Mouse (Mus musculus) intestine, embryonic 14.5 days (tissue): ENCODE measurements around the gene Plscr2. TPM values are rescaled to one million over a fixed set of nuclear protein-coding genes. Genes with fewer than 3 reads are reported as not detected.

Experiments used
- ATAC-seq: fragments of 200-750 bp; cut with Nextera tagmentation; replicated peaks from 2 replicates; pipeline ENCODE4 v1.8.0; 2017; ENCODE audit warnings: low read depth, moderate number of reproducible peaks, moderate TSS enrichment, moderate library complexity; ENCODE audit not compliant: low FRiP score, low TSS enrichment
- DNase-seq: peaks from one replicate; pipeline ENCODE4 v3.0.0-alpha.2; 2018; ENCODE audit warnings: low spot score
- H3K27ac ChIP-seq: fragments of 300-500 bp; sonication (generic); 2 replicates; pipeline ENCODE4 v1.5.1; 2014; ENCODE audit warnings: low read depth, mild to moderate bottlenecking, control low read depth
- H3K27me3 ChIP-seq: fragments of 300-500 bp; sonication (generic); replicated peaks from 2 replicates; pipeline ENCODE4 v1.6.1; 2014; ENCODE audit warnings: low read length, control low read depth; ENCODE audit not compliant: control insufficient read depth, insufficient read depth
- H3K36me3 ChIP-seq: fragments of 300-500 bp; sonication (generic); 2 replicates; pipeline ENCODE4 v1.6.1; 2014; ENCODE audit warnings: low read length, control low read depth; ENCODE audit not compliant: control insufficient read depth, insufficient read depth
- H3K4me1 ChIP-seq: fragments of 300-500 bp; sonication (generic); replicated peaks from 2 replicates; pipeline ENCODE4 v1.6.1; 2014; ENCODE audit warnings: low read length, control low read depth, mixed read lengths; ENCODE audit not compliant: control insufficient read depth, insufficient read depth
- H3K4me2 ChIP-seq: fragments of 300-500 bp; sonication (generic); 2 replicates; pipeline ENCODE4 v1.6.1; 2014; ENCODE audit warnings: low read length
- H3K4me3 ChIP-seq: fragments of 300-500 bp; sonication (generic); 2 replicates; pipeline ENCODE4 v1.5.1; 2014; ENCODE audit warnings: low read depth, low read length, control low read depth, mixed read lengths
- H3K9ac ChIP-seq: fragments of 300-500 bp; sonication (generic); 2 replicates; pipeline ENCODE4 v1.6.1; 2014; ENCODE audit warnings: mild to moderate bottlenecking, low read length
- H3K9me3 ChIP-seq: fragments of 300-500 bp; sonication (generic); 2 replicates; pipeline ENCODE4 v1.6.1; 2016; ENCODE audit warnings: low read length, control low read depth; ENCODE audit not compliant: control insufficient read depth
- WGBS: fragments of 180-500 bp; shearing (Covaris S2); extraction: QIAGEN DNeasy Blood & Tissue Kit; methylation state at CpG from one replicate; pipeline ENCODE4 v1.1.7; 2014; 5-methylcytosine and 5-hydroxymethylcytosine counted together
- polyA plus RNA-seq: library from polyadenylated mRNA; unstranded; fragments of >200 nt; fragmentation: Nextera tagmentation; extraction: Ambion mirVana; gene quantifications from 2 replicates; pipeline ENCODE4 v1.2.1, GENCODE M21; 2014

Gene Plscr2
- polyA plus RNA-seq, 1 experiment from 2014 or later: 0.87 TPM

DNA sequence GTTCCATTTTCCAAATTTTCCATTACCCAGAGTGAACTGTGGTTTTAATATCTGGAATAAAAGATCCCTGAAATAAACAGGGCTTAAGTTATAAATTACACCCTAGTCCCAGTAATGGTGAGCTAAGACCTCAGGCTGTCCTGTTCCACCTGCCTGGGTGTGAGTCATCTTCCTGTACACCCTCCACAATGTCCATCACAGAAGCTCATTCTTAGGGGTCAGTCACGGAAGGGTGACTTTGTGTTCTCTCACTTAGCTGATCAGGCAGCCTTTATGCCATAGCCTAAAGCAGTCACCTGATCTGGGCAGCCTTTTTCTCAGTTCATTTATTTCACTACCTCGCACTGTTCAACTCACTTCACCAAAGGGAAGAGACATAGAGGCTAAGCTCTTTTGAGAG lies 16.8 kb downstream of the Plscr2 start:
- H3K9me3 ChIP-seq: no peaks in the 10 kb centered on the region
- H3K4me3 ChIP-seq: no peak overlapping the region
- ATAC-seq (no peak), DNase-seq (no peak)
- no peaks in the 10 kb centered on the region for H3K27me3 ChIP-seq
- no peak overlapping the region for H3K4me2 ChIP-seq
- WGBS: 77% methylated on average over 2 of the region's 2 CpGs
- H3K36me3 ChIP-seq: no peaks in the 10 kb centered on the region
- H3K9ac ChIP-seq: no peak overlapping the region
- H3K27ac ChIP-seq: no peak overlapping the region
- no peaks in the 10 kb centered on the region for H3K4me1 ChIP-seq

- DNase-seq (no peak), ATAC-seq (no peak)
- Histone ChIP-seq H3K36me3 (no peaks in the 10 kb centered on the region), H3K4me3 (no peak overlapping the region), H3K4me2 (no peak overlapping the region), H3K9me3 (no peaks in the 10 kb centered on the region), H3K4me1 (no peaks in the 10 kb centered on the region), H3K27ac (no peak overlapping the region), H3K9ac (no peak overlapping the region), H3K27me3 (no peaks in the 10 kb centered on the region)
- WGBS: 62% methylated on average over 3 of the region's 3 CpGs
Measured at GRCm38 (mm10) chr9:92292922-92293321, 17.5 kb downstream of the Plscr2 start.

DNA sequence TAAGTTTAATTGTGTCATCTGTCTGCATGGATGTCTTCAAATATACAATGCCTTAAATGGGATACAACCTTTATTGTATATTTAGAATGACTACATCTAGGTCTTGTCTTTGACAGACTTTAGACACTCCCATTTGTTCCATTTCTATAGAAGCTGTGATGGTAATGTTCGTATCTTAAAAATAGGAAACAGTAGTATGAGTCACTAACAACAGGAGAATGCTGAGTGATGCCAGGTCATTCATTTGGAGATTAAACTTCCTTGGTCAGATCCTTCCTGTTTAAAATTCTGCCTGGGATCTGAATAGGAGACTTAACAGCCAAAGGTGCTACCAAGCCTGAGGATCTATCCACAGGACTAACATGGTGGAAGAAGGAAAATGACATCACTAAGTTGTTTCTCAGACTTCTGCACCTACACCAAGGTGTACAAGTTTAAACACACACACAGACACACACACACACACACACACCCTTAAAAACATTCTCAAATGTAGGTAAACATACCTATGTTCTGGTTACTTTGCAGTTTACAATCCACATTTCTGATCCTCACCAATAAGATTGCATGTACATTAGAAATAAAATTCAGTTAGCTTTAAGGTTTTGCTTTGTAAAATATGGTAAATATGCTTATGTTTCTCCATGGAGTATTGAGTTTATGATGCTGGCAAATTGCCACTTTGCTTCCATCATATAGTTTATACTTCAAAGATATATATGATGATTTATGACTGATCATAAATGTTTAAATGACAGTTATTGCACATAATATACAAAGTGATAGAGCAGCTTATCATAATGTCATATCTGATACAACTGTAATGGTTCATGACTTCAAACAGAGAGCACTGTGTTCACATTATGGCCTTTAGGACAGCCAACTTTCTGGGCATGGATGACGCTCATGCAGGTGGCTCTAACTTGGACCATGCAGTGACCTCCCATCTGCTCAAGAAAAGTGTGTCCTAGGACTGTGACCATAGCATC lies 18.5 kb downstream of the Plscr2 start:
- Histone ChIP-seq H3K36me3 (no peaks in the 10 kb centered on the region), H3K27ac (no peak overlapping the region), H3K27me3 (no peaks in the 10 kb centered on the region), H3K4me1 (no peaks in the 10 kb centered on the region), H3K9me3 (no peaks in the 10 kb centered on the region), H3K9ac (no peak overlapping the region), H3K4me3 (no peak overlapping the region), H3K4me2 (no peak overlapping the region)
- DNase-seq (no peak), ATAC-seq (peak; percentile 89)
- WGBS: 67% methylated on average over 2 of the region's 2 CpGs

DNA sequence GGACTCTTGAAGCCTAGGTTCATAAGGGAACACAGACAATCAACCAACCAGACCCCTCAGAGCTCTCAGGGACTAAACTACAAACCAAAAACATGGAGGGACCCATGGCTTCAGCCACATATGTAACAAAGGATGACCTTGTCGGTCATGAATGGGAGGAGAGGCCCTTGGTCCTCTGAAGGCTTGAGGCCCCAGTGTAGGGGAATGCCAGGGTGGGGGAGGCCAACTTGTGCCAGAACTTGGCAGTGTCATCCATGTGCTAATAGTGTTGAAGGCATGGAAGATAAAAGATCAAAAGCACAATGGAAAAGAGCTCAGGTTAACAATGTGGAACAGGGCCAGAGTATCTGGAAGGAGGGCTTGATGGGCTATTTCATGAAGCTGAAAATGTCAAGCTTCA lies 22.9 kb downstream of the Plscr2 start:
- Histone ChIP-seq H3K27me3 (no peaks in the 10 kb centered on the region), H3K36me3 (no peaks in the 10 kb centered on the region), H3K4me3 (no peak overlapping the region), H3K9me3 (no peaks in the 10 kb centered on the region), H3K4me1 (no peaks in the 10 kb centered on the region), H3K27ac (no peak overlapping the region), H3K9ac (no peak overlapping the region), H3K4me2 (no peak overlapping the region)
- DNase-seq: no peak
- ATAC-seq: no peak
- 78% methylated on average over 1 of the region's 1 CpGs for WGBS

DNA sequence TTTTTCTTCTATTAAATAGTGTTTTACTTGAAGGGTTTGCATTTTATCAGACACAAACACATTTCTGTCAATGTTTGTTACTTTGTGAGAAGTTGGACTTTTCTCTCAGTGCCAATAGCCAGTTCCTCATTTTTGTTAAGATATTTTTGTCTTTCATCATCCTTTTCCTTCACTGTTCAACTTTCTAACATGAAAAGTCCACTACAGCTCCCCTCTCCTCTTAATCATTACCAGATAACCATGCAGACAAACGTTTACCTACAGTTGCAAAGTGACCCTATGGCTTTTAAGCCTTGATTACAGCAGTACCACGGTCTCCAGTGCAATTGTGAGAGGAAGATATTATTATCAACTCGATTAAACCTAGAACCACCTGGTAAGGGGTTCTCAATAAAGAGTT lies 25.8 kb downstream of the Plscr2 start:
- H3K9ac ChIP-seq: no peak overlapping the region
- H3K27me3 ChIP-seq: no peaks in the 10 kb centered on the region
- no peaks in the 10 kb centered on the region for H3K9me3 ChIP-seq
- H3K4me3 ChIP-seq: no peak overlapping the region
- no peaks in the 10 kb centered on the region for H3K36me3 ChIP-seq
- WGBS: 55% methylated on average over 3 of the region's 3 CpGs
- no peak overlapping the region for H3K4me2 ChIP-seq
- no peak for DNase-seq
- 0 out of 2 replicates have a peak, but pooled peaks cover 2% of the 10 kb centered on the region for H3K4me1 ChIP-seq
- no peak overlapping the region for H3K27ac ChIP-seq
- ATAC-seq: no peak

GRCm38 (mm10) chr9:92305075-92305474 lies 29.7 kb downstream of the Plscr2 start:
- Histone ChIP-seq H3K9ac (no peak overlapping the region), H3K36me3 (no peaks in the 10 kb centered on the region), H3K27me3 (no peaks in the 10 kb centered on the region), H3K27ac (no peak overlapping the region), H3K4me1 (0 out of 2 replicates have a peak, but pooled peaks cover 2% of the 10 kb centered on the region), H3K4me2 (no peak overlapping the region), H3K9me3 (no peaks in the 10 kb centered on the region), H3K4me3 (no peak overlapping the region)
- ATAC-seq (no peak), DNase-seq (no peak)
- WGBS: 71% methylated on average over 8 of the region's 8 CpGs

DNA sequence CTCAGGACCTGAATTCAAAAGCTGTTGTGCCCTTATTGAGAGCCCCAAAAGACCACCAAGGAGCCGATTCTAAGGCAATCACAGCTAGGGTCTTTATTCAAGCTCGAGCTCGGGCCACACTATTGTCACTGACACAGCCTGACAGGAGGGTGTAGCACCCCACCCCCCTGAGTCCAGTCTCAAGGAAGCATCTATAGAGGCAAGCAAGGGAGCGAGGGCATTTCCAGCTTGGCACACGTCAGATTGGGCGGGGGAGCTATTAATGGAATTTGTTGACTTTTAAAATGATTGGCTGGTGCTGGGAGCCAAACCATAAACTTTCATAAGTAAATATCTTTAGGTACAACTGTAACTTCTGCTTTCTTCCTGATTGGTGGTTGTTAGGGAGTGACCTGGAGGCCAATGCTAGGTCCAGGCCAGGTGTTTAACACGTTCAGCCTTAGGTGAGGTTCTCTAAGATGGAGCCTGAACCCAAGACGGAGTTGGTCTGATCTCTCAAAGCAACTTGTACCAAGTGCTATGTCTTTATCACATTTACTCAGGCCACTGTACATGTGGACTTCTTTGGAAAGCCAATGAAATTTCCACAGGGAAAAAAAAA lies 30.3 kb downstream of the Plscr2 start:
- 80% methylated on average over 8 of the region's 8 CpGs for WGBS
- no peak overlapping the region for H3K27ac ChIP-seq
- H3K4me2 ChIP-seq: no peak overlapping the region
- H3K36me3 ChIP-seq: no peaks in the 10 kb centered on the region
- H3K27me3 ChIP-seq: no peaks in the 10 kb centered on the region
- H3K9me3 ChIP-seq: no peaks in the 10 kb centered on the region
- no peak overlapping the region for H3K9ac ChIP-seq
- H3K4me3 ChIP-seq: no peak overlapping the region
- ATAC-seq: no peak
- no peak for DNase-seq
- H3K4me1 ChIP-seq: 0 out of 2 replicates have a peak, but pooled peaks cover 2% of the 10 kb centered on the region

DNA sequence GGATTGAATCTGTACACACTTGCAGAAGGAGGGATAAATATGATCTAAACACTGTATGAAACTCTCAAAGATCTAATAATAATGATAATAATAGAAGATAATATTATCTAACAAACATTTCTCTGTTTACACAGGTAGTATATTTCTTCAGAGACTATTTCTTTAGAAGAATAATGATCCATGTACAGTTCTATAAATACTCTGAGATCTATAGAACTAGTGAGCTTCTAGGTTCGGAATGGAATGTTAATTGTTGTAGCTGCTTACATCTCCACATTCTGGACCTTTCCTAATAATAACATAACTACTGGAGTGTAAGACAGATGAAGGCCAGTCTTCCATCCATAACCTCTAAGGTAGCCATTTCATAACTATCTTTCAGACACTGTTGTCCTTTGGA lies 33.7 kb downstream of the Plscr2 start, which contains the start of gene 1700057G04Rik:
Gene 1700057G04Rik (plus strand): TSS at position 301 of the 400 bp plus-strand sequence.
- 76% methylated on average over 1 of the region's 1 CpGs for WGBS
- ATAC-seq: no peak
- Histone ChIP-seq H3K27me3 (no peaks in the 10 kb centered on the region), H3K9ac (no peak within 1 kb of the TSS), H3K9me3 (no peaks in the 10 kb centered on the region), H3K27ac (no peak within 1 kb of the TSS), H3K36me3 (no peaks in the 10 kb centered on the region), H3K4me3 (no peak within 1 kb of the TSS), H3K4me1 (0 out of 2 replicates have a peak, but pooled peaks cover 2% of the 10 kb centered on the region), H3K4me2 (no peak within 1 kb of the TSS)
- DNase-seq: no peak
